Mouse (Mus musculus) spleen, postnatal 10 days (tissue): Measurements from ENCODE around the gene Nrg3.

Experiments used
- DNase-seq, 2 experiments: peaks; one replicate each; pipeline ENCODE4 v3.0.0; 2021 to 2022; ENCODE audit warnings: low spot score in 2 of 2

The Nrg3 gene

DNA sequence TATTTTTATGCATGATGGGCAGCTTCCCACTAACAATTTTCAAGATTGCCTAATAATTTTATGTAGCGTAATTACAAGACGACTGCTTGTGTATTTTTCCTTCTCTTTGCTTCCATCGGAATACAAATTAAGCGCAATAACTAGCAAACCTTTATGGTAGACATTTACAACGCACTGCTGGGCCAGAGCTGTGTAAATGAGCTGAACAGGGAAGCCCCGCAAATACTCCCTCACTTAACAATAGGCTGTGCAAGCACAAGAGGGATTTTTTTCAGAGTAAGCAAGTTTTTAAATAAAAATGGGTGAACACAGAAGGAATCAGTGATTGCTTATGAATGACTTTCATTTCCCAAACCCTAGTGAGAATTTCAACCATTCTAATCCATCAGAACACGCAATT lies 513.5 kb downstream of the Nrg3 start:
- DNase-seq = no peak

DNA sequence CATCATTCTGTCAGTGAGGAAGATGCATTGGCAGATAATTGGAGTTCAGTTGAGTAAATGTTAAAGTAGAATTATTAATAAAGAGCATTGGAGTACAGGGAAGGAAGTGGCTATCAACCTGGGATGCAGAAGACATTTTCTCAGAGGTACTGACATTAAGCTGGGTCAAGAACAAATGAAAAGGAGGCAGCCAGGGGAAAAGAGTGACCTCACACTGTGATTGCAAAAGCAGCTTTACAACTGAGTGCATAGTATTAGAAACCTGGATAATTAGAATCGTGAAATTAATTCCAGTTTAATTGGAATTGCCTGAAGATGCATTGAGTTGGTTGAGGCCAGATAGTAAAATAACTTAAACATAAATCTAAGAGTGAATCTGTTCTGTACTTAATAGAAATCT lies 535.4 kb downstream of the Nrg3 start:
- DNase-seq = no peak

GRCm38 (mm10) chr14:38936483-38937054 lies 536.3 kb downstream of the Nrg3 start:
- no peak for DNase-seq

DNA sequence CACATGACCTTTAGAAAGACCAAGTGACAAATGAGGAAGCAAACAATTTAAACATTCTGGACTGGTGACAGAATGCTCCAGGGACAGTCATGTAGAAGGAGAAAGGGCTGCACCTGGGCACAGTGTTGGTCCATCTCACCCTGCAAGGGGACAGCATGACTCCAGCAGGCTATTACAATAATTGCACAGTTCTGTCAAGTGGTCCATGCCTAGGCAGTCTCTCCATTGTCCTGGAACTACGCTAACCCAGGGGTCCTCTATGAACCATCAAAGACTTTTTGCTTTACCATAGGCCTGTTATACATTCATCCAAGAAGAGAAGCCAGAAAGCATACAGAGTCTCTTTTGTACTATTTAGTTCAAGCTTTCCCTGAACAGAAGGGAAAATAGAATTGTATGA lies 549.2 kb downstream of the Nrg3 start:
- DNase-seq = no peak

DNA sequence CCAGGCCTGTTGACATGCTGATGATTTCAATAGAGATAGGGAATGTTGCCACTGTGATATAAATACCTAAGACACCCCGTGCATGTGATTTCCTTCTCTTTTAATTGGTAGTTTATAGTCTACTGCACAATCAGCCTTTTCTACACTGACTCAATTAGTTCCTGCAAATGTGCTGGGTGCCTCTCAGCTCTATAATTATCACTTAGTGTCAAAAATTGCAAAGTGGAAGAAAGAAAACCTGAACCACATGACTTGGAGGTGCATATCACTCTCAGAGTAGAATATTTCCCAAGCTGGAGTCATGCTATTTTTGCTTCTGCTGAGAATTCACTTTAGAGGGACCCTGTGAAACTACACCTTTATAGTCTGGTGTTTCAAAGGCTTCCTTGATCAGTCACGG lies 552.1 kb downstream of the Nrg3 start:
- DNase-seq = no peak

GRCm38 (mm10) chr14:38870591-38870990 lies 602.3 kb downstream of the Nrg3 start:
- DNase-seq = no peak

- DNase-seq = no peak
These were observed 625.3 kb downstream of the Nrg3 start for GRCm38 (mm10) chr14:38847566-38847965.

DNA sequence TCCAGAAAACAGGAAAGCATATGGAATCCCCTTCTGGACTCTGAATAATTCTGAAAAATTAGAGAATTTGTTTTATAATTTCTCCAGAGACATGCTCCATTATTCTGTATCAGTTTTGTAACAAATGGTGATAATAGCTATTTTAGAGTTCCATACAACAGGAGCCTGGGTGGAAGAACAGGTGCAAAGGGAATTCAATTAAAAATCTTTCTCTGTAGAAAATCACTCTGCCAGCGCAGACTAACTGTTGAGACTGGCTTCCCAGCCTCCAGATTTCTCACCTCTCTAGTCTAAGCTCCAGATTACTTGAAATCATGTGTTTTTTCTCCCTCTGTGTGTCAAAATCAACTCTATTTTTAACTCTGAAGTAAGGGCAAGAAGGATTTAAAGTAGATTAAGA lies 625.8 kb downstream of the Nrg3 start:
- DNase-seq = no peak

DNA sequence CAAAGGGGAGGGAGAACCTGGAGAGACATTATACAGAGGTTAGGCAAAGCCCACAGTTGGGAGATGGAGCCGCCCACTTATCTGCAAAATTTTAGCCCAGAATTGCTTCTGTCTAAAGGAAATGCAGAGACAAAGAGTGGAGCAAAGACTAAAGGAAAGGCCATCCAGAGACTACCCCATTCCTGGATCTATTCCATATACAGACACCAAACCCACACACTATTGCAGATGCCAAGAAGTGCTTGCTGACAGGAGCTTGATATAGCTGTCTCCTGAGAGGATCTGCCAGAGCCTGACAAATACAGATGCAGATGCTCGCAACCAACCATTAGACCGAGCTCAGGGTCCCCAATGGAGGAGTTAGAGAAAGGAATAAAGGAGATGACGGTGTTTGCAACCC lies 637.9 kb downstream of the Nrg3 start:
- DNase-seq = no peak

DNA sequence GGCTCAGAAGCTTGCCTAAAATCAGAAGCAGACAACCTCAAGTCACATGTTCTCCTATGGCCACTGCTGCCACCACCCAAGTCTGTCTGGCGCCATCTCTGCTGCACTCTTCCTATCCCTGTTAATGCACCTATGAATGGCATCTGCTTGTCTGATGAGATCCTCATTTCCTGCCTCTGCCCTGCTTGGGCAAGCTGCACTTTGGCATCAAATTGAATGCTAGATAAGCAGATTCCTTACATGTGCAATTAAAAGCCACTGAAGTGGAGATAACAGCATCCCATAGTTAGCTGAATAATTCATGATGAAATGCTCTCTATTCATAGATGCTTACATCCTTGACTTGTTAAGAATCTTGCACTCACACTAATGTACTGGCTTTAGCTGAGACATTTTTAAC lies 648.0 kb downstream of the Nrg3 start:
- DNase-seq = no peak

DNA sequence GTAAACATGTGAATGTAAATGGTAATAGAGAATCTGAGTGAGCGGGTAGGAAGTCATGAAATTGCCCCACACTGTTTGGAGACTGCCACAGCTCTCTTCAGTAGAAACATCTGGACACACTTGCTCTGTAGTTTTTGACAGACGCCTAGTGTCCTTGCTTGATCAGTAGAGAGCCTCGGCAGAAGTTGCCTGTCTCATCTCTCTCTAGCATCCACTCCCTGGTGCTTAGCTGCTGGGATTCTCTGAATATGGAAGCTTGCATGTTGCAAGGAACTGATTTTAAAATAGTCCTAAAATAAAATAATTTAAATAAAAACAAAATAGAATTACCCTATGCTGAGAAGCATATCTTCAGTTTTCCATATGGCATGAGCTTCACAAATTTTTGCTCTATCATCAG lies 675.9 kb downstream of the Nrg3 start:
- no peak for DNase-seq

DNA sequence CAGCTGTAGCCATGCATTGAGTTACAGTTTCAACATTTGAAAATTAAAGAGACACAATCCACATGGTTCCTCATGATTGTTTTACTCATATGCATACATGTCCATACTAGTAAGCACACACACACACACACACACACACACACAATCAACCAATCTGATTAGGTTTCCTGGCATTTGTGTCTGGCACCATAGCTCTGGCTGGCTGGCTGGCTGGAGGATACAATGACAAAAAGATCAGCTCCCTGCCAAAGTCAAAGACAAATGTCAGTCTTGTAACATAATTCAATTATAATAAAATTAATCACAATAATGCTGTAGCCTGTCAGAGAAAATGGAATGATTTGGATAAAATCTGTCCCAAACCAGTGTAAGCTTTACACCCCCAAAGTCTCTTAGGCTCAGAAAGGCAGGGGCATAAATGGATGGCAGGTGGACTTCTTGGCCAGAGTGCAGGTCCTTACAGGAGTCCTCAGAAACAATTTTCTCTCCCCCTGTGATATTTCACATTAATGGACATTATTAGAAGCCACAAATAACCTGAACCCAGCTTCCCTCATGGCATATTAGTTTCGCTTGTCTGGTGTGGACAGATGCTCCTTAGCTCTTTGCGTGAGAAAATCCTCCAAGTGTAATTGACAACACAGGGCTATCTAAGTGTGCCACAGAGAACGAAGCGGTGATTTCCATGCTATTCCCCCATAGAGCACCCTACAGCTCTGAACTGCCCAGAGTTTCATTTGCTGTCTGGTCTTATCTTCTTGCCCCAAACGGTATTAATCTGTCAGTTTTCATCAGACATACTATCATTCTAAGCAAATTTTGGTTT lies 697.4 kb downstream of the Nrg3 start:
- DNase-seq = no peak

DNA sequence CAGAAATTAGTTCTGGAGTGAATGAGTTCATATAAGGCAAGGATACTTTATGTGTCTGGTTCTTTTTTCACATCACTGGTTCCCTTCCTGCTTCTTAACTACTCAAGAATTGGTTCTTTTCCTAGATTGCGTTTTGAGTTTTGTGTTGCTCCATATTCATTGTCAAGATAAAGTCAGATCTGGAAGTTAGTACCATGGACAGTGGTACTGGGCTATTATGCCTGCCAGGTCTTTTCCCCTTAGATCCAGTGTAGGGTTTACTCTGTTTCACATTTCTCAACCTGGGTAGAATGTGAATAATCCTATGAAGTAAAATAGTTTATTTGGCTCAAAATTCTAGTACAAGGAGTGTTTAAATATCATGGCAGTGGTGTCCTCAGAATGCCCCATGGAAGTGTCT lies 698.1 kb downstream of the Nrg3 start:
- DNase-seq = no peak

DNA sequence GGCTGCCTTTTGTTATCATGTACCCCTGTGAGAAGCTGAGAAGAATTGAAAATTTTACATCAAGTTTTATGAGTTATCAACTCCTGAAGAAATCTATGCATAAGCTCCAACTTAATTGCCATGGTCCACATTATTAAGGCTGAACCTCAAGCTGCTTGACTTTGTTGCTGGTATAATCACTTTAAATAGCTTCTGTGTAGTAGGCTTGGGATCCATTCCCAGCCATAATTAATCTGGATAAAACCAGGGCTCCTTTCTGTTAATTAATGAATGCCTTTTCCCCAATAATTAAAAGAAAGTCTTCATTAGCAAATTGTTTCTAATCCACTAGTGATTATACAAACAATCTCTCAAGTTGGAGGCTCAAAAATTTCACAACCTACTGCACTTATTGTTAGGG lies 742.4 kb downstream of the Nrg3 start:
- no peak for DNase-seq

DNA sequence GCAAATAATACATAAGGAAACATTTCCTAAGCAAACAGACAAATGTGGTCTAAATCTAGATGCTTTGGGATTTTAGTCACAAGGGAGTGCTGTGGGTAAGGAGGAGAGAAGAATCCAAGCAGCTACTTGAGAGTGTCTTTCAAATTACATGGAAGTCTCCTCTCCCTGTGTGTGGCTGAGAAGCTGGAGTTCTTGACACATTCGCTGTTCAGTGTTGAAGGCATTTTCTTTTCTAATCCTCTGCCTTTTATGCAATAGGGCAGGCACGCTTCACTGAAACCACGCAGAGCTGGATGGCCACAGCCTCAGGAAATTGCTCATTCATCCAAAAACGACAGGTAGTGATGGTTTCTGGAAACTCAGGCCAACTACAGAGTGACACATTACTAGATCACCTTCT lies 769.0 kb downstream of the Nrg3 start:
- DNase-seq = no peak

GRCm38 (mm10) chr14:38702596-38703393 lies 770.1 kb downstream of the Nrg3 start:
- DNase-seq = no peak

- DNase-seq = no peak
These were observed 771.5 kb downstream of the Nrg3 start for GRCm38 (mm10) chr14:38701413-38701812.

DNA sequence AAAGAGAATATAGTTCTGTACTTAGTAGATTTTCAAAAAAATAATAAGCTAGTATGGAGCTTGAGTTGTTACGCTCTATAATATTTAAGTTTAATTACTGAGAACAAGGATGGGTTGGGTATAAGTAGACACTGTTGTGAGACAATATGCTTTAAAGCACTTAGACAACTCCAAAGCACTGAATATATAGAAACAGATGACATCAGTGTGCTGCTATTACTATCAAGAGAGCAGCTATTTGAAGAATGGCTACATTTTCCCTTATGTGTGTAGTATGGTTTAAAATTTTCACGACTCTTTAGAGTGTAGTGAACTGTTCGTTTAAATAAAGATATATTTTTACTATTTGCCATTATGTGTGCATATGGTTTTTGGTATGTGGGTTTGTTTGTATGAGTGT lies 771.9 kb downstream of the Nrg3 start:
- no peak for DNase-seq

GRCm38 (mm10) chr14:38659973-38660372 lies 812.9 kb downstream of the Nrg3 start:
- no peak for DNase-seq

- no peak for DNase-seq
These were observed 835.8 kb downstream of the Nrg3 start for GRCm38 (mm10) chr14:38637070-38637469.

DNA sequence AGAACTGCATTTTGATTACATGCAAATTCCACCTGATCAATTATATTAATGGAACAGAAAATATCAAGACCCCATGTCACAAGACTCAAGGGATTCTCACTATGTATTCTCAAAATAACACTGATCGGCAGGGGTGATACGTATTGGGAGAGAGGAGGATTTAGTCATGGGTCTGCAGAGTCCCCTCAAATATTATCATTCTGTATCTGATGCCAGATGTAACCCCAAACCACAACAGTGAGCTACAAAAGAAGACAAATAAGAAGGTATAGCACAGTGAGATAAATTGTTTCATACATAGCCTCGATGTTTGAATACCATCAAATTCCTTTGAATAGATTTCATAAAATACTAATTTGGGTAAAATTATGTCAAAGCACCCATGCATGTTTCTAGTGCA lies 842.8 kb downstream of the Nrg3 start:
- DNase-seq = no peak

- no peak for DNase-seq
These were observed 843.2 kb downstream of the Nrg3 start for GRCm38 (mm10) chr14:38629671-38630070.
